Mouse (Mus musculus): Measurements from ENCODE around the gene Ppp3ca. TPM values are rescaled to one million over a fixed set of nuclear protein-coding genes. Genes with fewer than 3 reads are reported as not detected.

Ppp3ca gene
- polyA plus RNA-seq, 1 experiment from 2014 or later, result 44.8 TPM

DNA sequence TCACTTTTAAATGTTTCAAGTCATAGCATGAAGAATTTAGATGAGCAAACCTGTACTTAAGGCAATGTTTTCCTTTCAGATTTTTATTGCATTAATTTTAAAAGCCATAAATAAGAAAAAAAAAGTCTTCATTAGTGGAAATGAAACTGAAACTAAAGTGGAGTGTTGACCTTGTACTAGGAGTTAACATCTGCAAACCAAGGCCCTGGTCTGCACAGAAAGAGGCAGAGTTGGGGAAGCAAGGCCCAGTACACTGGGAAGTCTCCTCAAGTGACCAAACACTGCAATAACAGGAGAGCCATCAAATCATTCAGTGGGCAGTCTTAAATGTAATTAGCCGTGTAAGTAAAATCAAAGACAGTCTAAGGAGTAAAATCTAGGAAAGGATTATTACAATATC is 38.3 kb downstream of the Ppp3ca start:
- Histone ChIP-seq H3K4me1 (ENCODE audit: control insufficient read depth, insufficient read depth, low read length) (peaks cover 22% of the 10 kb centered on the region), H3K9ac (ENCODE audit: low read length) (no peak overlapping the region), H3K27me3 (ENCODE audit: control insufficient read depth, insufficient read depth, low read length) (no peaks in the 10 kb centered on the region), H3K9me3 (replicated peaks; ENCODE audit: control insufficient read depth, low read length) (no peaks in the 10 kb centered on the region), H3K36me3 (ENCODE audit: control insufficient read depth, insufficient read depth) (peaks cover 3% of the 10 kb centered on the region; the same call in 1 of the 2 replicates), H3K4me2 (ENCODE audit: low read depth, low read length) (no peak overlapping the region), H3K4me3 (ENCODE audit: low read length) (no peak overlapping the region), H3K27ac (ENCODE audit: low read length) (no peak overlapping the region)
- WGBS, result 33% methylated on average over 1 of the region's 1 CpGs
- ATAC-seq (replicated peaks; ENCODE audit: extremely low read depth, insufficient read depth, low FRiP score), result no peak; the same call in 1 of the 2 replicates

DNA sequence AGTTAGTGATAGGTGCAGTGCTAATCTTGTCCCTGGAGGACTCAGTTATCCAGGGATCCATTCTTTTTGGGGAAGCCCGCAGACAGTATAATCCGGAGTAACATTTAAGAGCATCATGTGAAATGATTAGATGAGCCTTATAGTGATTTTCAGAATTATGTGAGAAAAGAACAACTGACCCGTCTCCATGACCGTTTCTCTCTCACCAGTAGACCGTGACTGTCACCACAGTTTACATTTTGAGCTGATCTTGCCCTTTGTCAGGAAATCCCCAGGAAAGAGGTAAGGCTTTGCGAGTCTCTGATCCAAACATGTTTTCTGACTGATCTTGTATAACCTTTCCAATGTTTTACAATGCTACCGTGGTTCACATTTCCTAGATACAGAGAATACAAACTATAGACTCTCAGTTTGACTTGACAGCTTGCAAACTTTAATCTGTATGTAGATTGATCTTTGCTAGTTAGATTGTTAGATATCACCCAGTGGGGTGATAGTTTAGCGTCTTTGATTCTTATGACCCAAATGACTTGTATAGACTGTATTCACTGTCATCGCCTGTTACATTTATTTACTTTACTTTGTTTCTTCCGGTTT is 40.5 kb downstream of the Ppp3ca start:
- Histone ChIP-seq H3K27me3 (ENCODE audit: control insufficient read depth, insufficient read depth, low read length) (no peaks in the 10 kb centered on the region), H3K4me1 (ENCODE audit: control insufficient read depth, insufficient read depth, low read length) (peaks cover 13% of the 10 kb centered on the region), H3K36me3 (ENCODE audit: control insufficient read depth, insufficient read depth) (peaks cover 3% of the 10 kb centered on the region; the same call in 1 of the 2 replicates), H3K4me3 (ENCODE audit: low read length) (no peak overlapping the region), H3K9me3 (replicated peaks; ENCODE audit: control insufficient read depth, low read length) (no peaks in the 10 kb centered on the region), H3K9ac (ENCODE audit: low read length) (no peak overlapping the region), H3K27ac (ENCODE audit: low read length) (no peak overlapping the region), H3K4me2 (ENCODE audit: low read depth, low read length) (no peak overlapping the region)
- no peak for ATAC-seq (replicated peaks; ENCODE audit: extremely low read depth, insufficient read depth, low FRiP score)
- WGBS, result 61% methylated on average over 10 of the region's 10 CpGs

DNA sequence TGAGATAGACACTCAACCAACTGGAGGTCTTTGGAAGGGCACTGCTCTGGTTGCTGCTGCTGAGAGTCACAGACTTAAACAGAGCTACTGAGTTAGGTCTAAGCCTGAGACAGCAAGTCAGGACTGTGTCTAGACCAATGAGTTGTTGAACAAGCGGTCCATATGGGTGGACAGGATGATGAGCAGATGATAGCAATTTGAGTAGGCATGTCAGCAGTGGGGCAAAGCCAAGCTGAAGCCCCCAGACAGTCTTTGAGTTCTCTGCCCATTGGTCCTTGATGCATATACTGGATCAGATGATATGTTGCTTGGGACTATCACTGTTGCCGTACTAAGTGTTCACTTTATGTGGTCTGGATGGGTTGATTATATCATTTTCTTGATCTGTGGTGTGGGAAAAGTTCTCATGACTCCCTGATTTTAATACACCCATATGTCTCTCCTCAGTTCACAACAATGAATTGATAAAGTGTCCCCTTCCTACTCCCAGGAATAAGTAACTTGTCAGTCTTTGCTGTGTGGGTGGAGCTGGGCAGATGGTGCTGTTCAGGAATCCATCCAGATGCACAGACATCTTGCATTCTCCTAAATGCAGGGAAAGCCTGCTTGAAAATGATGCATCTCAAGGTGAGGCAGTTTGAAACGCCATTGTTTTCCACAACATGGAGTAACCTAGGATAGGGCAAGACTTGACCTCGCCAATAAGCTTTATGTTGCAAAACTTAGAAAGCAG is 44.5 kb downstream of the Ppp3ca start:
- Histone ChIP-seq H3K27ac (ENCODE audit: low read length) (no peak overlapping the region), H3K36me3 (ENCODE audit: control insufficient read depth, insufficient read depth) (peaks cover 3% of the 10 kb centered on the region; the same call in 1 of the 2 replicates), H3K4me1 (ENCODE audit: control insufficient read depth, insufficient read depth, low read length) (peaks cover 3% of the 10 kb centered on the region), H3K27me3 (ENCODE audit: control insufficient read depth, insufficient read depth, low read length) (no peaks in the 10 kb centered on the region), H3K9me3 (replicated peaks; ENCODE audit: control insufficient read depth, low read length) (no peaks in the 10 kb centered on the region), H3K9ac (ENCODE audit: low read length) (no peak overlapping the region), H3K4me3 (ENCODE audit: low read length) (no peak overlapping the region), H3K4me2 (ENCODE audit: low read depth, low read length) (no peak overlapping the region)
- no peak for ATAC-seq (replicated peaks; ENCODE audit: extremely low read depth, insufficient read depth, low FRiP score)
- WGBS, result 90% methylated on average over 4 of the region's 4 CpGs

DNA sequence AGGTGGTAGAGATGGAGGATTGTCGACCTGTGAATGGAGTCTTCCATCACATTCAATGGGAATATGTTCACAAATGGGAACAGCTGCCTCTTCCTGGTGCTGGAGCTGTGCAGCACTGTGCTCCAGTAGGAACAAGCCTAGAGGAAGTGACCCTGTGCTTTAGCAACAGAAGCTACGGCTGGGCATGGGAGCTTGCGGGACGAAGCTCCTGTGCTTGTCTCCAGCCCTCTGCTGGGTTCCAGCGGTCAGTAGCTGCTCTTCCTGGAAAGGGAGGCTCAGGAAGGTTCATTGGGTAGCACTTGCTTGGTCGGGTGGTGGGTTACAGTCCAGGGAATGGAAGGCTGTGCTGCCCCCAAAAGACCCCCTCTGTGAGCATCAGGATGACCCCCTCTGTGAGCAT is 46.3 kb downstream of the Ppp3ca start:
- no peak for ATAC-seq (replicated peaks; ENCODE audit: extremely low read depth, insufficient read depth, low FRiP score)
- H3K27me3 ChIP-seq (ENCODE audit: control insufficient read depth, insufficient read depth, low read length), result no peaks in the 10 kb centered on the region
- H3K36me3 ChIP-seq (ENCODE audit: control insufficient read depth, insufficient read depth), result peaks cover 3% of the 10 kb centered on the region; the same call in 1 of the 2 replicates
- 73% methylated on average over 6 of the region's 6 CpGs for WGBS
- no peaks in the 10 kb centered on the region for H3K4me1 ChIP-seq (ENCODE audit: control insufficient read depth, insufficient read depth, low read length)
- no peaks in the 10 kb centered on the region for H3K9me3 ChIP-seq (replicated peaks; ENCODE audit: control insufficient read depth, low read length)
- H3K27ac ChIP-seq (ENCODE audit: low read length), result no peak overlapping the region
- H3K4me2 ChIP-seq (ENCODE audit: low read depth, low read length), result no peak overlapping the region
- H3K4me3 ChIP-seq (ENCODE audit: low read length), result no peak overlapping the region
- H3K9ac ChIP-seq (ENCODE audit: low read length), result no peak overlapping the region

GRCm38 (mm10) chr3:136718412-136718811 is 48.5 kb downstream of the Ppp3ca start:
- no peaks in the 10 kb centered on the region for H3K9me3 ChIP-seq (replicated peaks; ENCODE audit: control insufficient read depth, low read length)
- no peak overlapping the region for H3K9ac ChIP-seq (ENCODE audit: low read length)
- no peak for ATAC-seq (replicated peaks; ENCODE audit: extremely low read depth, insufficient read depth, low FRiP score)
- WGBS, result 90% methylated on average over 5 of the region's 5 CpGs
- no peaks in the 10 kb centered on the region for H3K27me3 ChIP-seq (ENCODE audit: control insufficient read depth, insufficient read depth, low read length)
- no peaks in the 10 kb centered on the region for H3K36me3 ChIP-seq (ENCODE audit: control insufficient read depth, insufficient read depth)
- no peak overlapping the region for H3K4me2 ChIP-seq (ENCODE audit: low read depth, low read length)
- H3K4me3 ChIP-seq (ENCODE audit: low read length), result no peak overlapping the region
- peaks cover 4% of the 10 kb centered on the region for H3K4me1 ChIP-seq (ENCODE audit: control insufficient read depth, insufficient read depth, low read length)
- no peak overlapping the region for H3K27ac ChIP-seq (ENCODE audit: low read length)

GRCm38 (mm10) chr3:136721241-136721640 is 51.3 kb downstream of the Ppp3ca start:
- 87% methylated on average over 4 of the region's 4 CpGs for WGBS
- no peak for ATAC-seq (replicated peaks; ENCODE audit: extremely low read depth, insufficient read depth, low FRiP score)
- H3K4me2 ChIP-seq (ENCODE audit: low read depth, low read length), result no peak overlapping the region
- no peak overlapping the region for H3K27ac ChIP-seq (ENCODE audit: low read length)
- no peaks in the 10 kb centered on the region for H3K36me3 ChIP-seq (ENCODE audit: control insufficient read depth, insufficient read depth)
- H3K4me1 ChIP-seq (ENCODE audit: control insufficient read depth, insufficient read depth, low read length), result peaks cover 21% of the 10 kb centered on the region
- H3K9me3 ChIP-seq (replicated peaks; ENCODE audit: control insufficient read depth, low read length), result peaks cover under 1% of the 10 kb centered on the region; the same call in 1 of the 2 replicates
- H3K4me3 ChIP-seq (ENCODE audit: low read length), result no peak overlapping the region
- no peaks in the 10 kb centered on the region for H3K27me3 ChIP-seq (ENCODE audit: control insufficient read depth, insufficient read depth, low read length)
- H3K9ac ChIP-seq (ENCODE audit: low read length), result no peak overlapping the region

- 68% methylated on average over 4 of the region's 4 CpGs for WGBS
- Histone ChIP-seq H3K9me3 (replicated peaks; ENCODE audit: control insufficient read depth, low read length) (peaks cover 3% of the 10 kb centered on the region; the same call in 1 of the 2 replicates), H3K27me3 (ENCODE audit: control insufficient read depth, insufficient read depth, low read length) (no peaks in the 10 kb centered on the region), H3K27ac (ENCODE audit: low read length) (no peak overlapping the region), H3K4me3 (ENCODE audit: low read length) (no peak overlapping the region), H3K36me3 (ENCODE audit: control insufficient read depth, insufficient read depth) (no peaks in the 10 kb centered on the region), H3K4me2 (ENCODE audit: low read depth, low read length) (no peak overlapping the region), H3K9ac (ENCODE audit: low read length) (no peak overlapping the region), H3K4me1 (ENCODE audit: control insufficient read depth, insufficient read depth, low read length) (peaks cover 21% of the 10 kb centered on the region)
- no peak for ATAC-seq (replicated peaks; ENCODE audit: extremely low read depth, insufficient read depth, low FRiP score)
Observed at GRCm38 (mm10) chr3:136721804-136722427, 52.0 kb downstream of the Ppp3ca start.

DNA sequence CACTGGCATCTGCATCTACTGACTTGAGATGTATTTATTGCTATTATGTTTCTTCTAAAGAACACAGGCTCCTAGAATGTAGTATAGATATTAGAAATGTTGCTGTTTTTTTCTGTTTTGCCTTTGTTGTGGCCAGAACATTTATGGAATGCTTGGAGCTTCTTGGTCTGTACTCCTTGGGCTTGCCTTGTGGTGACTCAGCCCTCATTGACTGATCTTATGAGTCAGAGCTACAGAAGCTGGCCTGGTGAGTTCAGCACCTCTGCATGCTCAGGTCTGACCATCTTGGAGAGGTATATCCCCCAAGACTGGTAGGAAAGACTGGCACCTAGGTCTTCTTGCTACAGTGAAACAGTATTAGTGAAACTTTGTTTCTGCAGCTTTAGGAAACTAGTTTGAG is 52.6 kb downstream of the Ppp3ca start:
- peaks cover 21% of the 10 kb centered on the region for H3K4me1 ChIP-seq (ENCODE audit: control insufficient read depth, insufficient read depth, low read length)
- H3K9ac ChIP-seq (ENCODE audit: low read length), result no peak overlapping the region
- no peaks in the 10 kb centered on the region for H3K27me3 ChIP-seq (ENCODE audit: control insufficient read depth, insufficient read depth, low read length)
- no peaks in the 10 kb centered on the region for H3K36me3 ChIP-seq (ENCODE audit: control insufficient read depth, insufficient read depth)
- no peak overlapping the region for H3K4me3 ChIP-seq (ENCODE audit: low read length)
- ATAC-seq (replicated peaks; ENCODE audit: extremely low read depth, insufficient read depth, low FRiP score), result no peak
- no peak overlapping the region for H3K4me2 ChIP-seq (ENCODE audit: low read depth, low read length)
- no peak overlapping the region for H3K27ac ChIP-seq (ENCODE audit: low read length)
- H3K9me3 ChIP-seq (replicated peaks; ENCODE audit: control insufficient read depth, low read length), result peaks cover 3% of the 10 kb centered on the region; the same call in 1 of the 2 replicates
